Mouse (Mus musculus): ENCODE results near the gene Etfb. TPM values are rescaled to one million over a fixed set of nuclear protein-coding genes. Genes with fewer than 3 reads are reported as not detected.
"Not testable (repeated sequence)": the region's sequence is repeated elsewhere in the genome, so short reads cannot be mapped to it uniquely, and the experiment has no call there.

Etfb gene
- polyA plus RNA-seq (2012; rRNA removed) = 71.4 and 105 TPM in 2 replicates

DNA sequence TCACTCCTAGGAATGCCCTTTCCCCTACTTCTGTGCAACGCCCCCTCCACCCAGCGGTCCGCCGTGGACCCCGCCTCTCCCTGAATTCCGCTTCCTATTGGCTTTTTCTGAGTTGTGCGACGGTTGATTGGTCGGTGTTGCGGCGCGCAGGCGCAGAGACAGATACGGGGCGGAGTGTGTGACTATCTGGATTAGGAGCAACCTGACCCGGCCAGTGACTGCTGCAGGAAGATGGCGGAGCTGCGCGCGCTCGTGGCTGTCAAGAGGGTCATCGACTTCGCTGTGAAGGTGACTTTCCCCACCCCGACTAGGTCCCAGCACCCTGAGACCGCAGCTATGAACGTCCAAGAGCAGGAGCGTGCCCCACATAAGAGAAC, at the start of gene Etfb, which contains the start of gene Gm45233:
Etfb (plus strand) TSS at position 167 of the 377 bp plus-strand sequence.
Gm45233 (plus strand) TSS at position 212 of the 377 bp plus-strand sequence.
- TF ChIP-seq CTCF (IDR thresholded peaks at IDR 0.05; ENCODE audit: insufficient read depth, low read length) (no peak), POLR2A (IDR thresholded peaks at IDR 0.05; ENCODE audit: borderline replicate concordance, extremely low read depth, low read depth, low read length) (peak; percentile 96; the same call in 1 of the 2 replicates)
- H3K4me1 ChIP-seq (ENCODE audit: control insufficient read depth, insufficient read depth, low read length) = no peaks in the 10 kb centered on the region; the same call in 1 of the 2 replicates
- H3K4me3 ChIP-seq (replicated peaks; ENCODE audit: extremely low read depth, low read depth, low read length) = peak within 1 kb of the TSS; percentile 97
- 1% methylated on average over 27 of the region's 27 CpGs for WGBS
- DNase-seq = peak; percentile 86

GRCm38 (mm10) chr7:43399501-43399900, 44.4 kb upstream of the Etfb start:
- Histone ChIP-seq H3K4me3 (replicated peaks; ENCODE audit: extremely low read depth, low read depth, low read length) (no peak overlapping the region), H3K4me1 (ENCODE audit: control insufficient read depth, insufficient read depth, low read length) (no peaks in the 10 kb centered on the region)
- no peak for DNase-seq
- WGBS = 73% methylated on average over 2 of the region's 2 CpGs
- TF ChIP-seq CTCF (IDR thresholded peaks at IDR 0.05; ENCODE audit: insufficient read depth, low read length) = no peak
- TF ChIP-seq POLR2A (IDR thresholded peaks at IDR 0.05; ENCODE audit: borderline replicate concordance, extremely low read depth, low read depth, low read length) = no peak

GRCm38 (mm10) chr7:43402718-43403117, 41.2 kb upstream of the Etfb start:
- no peak for DNase-seq
- H3K4me3 ChIP-seq (replicated peaks; ENCODE audit: extremely low read depth, low read depth, low read length) = no peak overlapping the region
- 23% methylated on average over 2 of the region's 2 CpGs for WGBS
- TF ChIP-seq CTCF (IDR thresholded peaks at IDR 0.05; ENCODE audit: insufficient read depth, low read length) (no peak), POLR2A (IDR thresholded peaks at IDR 0.05; ENCODE audit: borderline replicate concordance, extremely low read depth, low read depth, low read length) (no peak)
- no peaks in the 10 kb centered on the region for H3K4me1 ChIP-seq (ENCODE audit: control insufficient read depth, insufficient read depth, low read length)

DNA sequence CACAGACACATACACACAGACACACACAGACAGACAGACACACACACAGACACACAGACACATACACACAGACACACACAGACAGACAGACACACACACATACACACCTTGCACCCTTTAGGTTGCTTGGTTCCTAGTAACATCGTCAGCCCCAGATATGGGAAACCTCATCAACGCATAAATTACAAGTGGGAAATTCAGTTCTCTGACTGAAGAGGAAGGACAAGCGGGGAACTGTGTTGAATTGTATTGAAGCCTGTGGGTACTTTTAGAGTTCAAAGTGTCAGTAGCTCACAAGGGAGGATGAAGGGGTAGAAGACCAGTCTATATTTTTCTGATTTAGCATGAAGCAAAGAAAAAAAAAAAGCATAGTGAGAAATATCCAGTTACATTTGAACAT, 36.3 kb upstream of the Etfb start:
- 62% methylated on average over 3 of the region's 3 CpGs for WGBS
- DNase-seq = no peak
- Histone ChIP-seq H3K4me1 (ENCODE audit: control insufficient read depth, insufficient read depth, low read length) (no peaks in the 10 kb centered on the region), H3K4me3 (replicated peaks; ENCODE audit: extremely low read depth, low read depth, low read length) (no peak overlapping the region)
- TF ChIP-seq CTCF (IDR thresholded peaks at IDR 0.05; ENCODE audit: insufficient read depth, low read length) (no peak), POLR2A (IDR thresholded peaks at IDR 0.05; ENCODE audit: borderline replicate concordance, extremely low read depth, low read depth, low read length) (no peak)

- 60% methylated on average over 4 of the region's 4 CpGs for WGBS
These were observed 35.7 kb upstream of the Etfb start, which contains the start of gene Siglecg for GRCm38 (mm10) chr7:43408131-43408553. Gene Siglecg, plus strand, starts transcription at chr7:43408204.

DNA sequence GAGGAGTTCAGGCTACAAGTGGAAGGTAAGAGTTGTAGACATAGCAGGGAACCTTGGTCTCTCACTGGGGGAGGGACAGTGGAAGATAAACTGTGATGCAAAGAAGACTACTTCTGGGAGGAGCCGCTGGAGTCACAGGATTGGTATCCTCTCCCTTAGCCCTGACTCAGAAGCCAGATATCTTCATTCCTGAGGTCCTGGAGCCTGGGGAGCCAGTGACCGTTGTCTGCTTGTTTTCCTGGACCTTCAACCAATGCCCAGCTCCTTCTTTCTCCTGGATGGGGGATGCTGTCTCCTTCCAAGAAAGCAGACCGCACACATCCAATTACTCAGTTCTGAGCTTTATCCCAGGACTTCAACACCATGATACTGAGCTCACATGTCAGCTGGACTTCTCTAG, 34.8 kb upstream of the Etfb start:
- H3K4me1 ChIP-seq (ENCODE audit: control insufficient read depth, insufficient read depth, low read length) = no peaks in the 10 kb centered on the region
- 66% methylated on average over 3 of the region's 3 CpGs for WGBS
- TF ChIP-seq POLR2A (IDR thresholded peaks at IDR 0.05; ENCODE audit: borderline replicate concordance, extremely low read depth, low read depth, low read length) (no peak), CTCF (IDR thresholded peaks at IDR 0.05; ENCODE audit: insufficient read depth, low read length) (no peak)
- no peak for DNase-seq
- no peak overlapping the region for H3K4me3 ChIP-seq (replicated peaks; ENCODE audit: extremely low read depth, low read depth, low read length)

More at GRCm38 (mm10) chr7:43408131-43408553, 35.7 kb upstream of the Etfb start, which contains the start of gene Siglecg:
- no peaks in the 10 kb centered on the region for H3K4me1 ChIP-seq (ENCODE audit: control insufficient read depth, insufficient read depth, low read length)
- peak within 1 kb of the TSS; percentile 25 for H3K4me3 ChIP-seq (replicated peaks; ENCODE audit: extremely low read depth, low read depth, low read length)
- no peak for TF ChIP-seq POLR2A (IDR thresholded peaks at IDR 0.05; ENCODE audit: borderline replicate concordance, extremely low read depth, low read depth, low read length)
- TF ChIP-seq CTCF (IDR thresholded peaks at IDR 0.05; ENCODE audit: insufficient read depth, low read length) = no peak
- DNase-seq = no peak

GRCm38 (mm10) chr7:43411724-43412123, 32.2 kb upstream of the Etfb start:
- not testable (repeated sequence) for DNase-seq
- WGBS = 39% methylated on average over 4 of the region's 4 CpGs

DNA sequence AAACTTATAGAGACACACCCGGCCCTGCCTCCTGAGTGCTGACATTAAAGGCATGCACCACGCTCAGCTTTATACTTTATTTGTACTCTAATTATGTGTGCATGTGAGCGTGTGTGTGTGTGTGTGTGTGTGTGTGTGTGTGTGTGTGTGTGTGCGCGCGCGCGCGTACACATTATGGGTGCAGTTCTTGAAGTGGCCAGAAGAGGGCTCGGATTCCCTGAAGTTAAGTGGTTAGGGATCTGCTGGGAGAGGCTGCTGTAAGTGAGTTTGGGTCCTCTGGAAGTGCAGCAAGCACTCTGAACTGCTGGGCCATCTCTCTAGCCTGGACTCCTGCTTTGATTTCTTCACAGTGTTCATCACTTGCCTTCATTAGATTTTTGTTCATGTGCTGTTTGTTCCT, 26.6 kb upstream of the Etfb start:
- no peak for TF ChIP-seq CTCF (IDR thresholded peaks at IDR 0.05; ENCODE audit: insufficient read depth, low read length)
- no peak for TF ChIP-seq POLR2A (IDR thresholded peaks at IDR 0.05; ENCODE audit: borderline replicate concordance, extremely low read depth, low read depth, low read length)
- DNase-seq = no peak
- H3K4me1 ChIP-seq (ENCODE audit: control insufficient read depth, insufficient read depth, low read length) = no peaks in the 10 kb centered on the region
- 86% methylated on average over 10 of the region's 10 CpGs for WGBS
- H3K4me3 ChIP-seq (replicated peaks; ENCODE audit: extremely low read depth, low read depth, low read length) = no peak overlapping the region

More at GRCm38 (mm10) chr7:43411724-43412123, 32.2 kb upstream of the Etfb start:
- not testable (repeated sequence) for H3K4me3 ChIP-seq (replicated peaks; ENCODE audit: extremely low read depth, low read depth, low read length); H3K4me1 ChIP-seq (ENCODE audit: control insufficient read depth, insufficient read depth, low read length)

DNA sequence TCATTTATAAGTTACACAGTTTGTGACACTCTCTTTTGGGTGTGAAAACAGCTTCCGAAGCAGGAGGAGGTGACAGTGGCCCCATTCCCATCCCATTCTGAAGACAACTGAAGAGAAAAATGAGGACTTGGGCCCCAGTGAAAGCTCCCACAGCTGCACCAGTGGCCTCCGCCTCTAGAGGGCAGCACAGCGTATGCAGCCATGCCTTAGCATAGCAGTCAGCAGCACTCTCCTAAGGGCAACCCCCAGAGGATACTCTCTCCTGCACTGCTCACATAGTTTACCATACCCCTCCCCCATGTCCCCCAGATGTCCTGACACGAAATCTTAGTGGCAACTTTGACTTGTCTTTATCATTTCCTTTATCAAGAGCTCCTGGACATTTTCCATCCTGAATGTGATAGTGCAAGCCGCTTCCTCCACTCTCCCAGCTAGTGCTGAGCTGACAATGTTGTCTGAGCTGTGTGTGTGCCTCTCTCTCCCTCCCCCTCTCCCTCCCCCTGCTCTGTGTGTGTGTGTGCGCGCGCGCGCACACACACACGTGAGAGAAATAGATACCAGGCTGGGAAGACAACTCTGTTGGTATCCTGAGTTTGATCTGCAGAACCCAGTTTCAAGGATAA, 20.8 kb upstream of the Etfb start:
- 11% methylated on average over 11 of the region's 11 CpGs for WGBS
- peak; percentile 83 for DNase-seq
- TF ChIP-seq CTCF (IDR thresholded peaks at IDR 0.05; ENCODE audit: insufficient read depth, low read length) = peak; percentile 98
- no peak for TF ChIP-seq POLR2A (IDR thresholded peaks at IDR 0.05; ENCODE audit: borderline replicate concordance, extremely low read depth, low read depth, low read length)
- Histone ChIP-seq H3K4me1 (ENCODE audit: control insufficient read depth, insufficient read depth, low read length) (no peaks in the 10 kb centered on the region), H3K4me3 (replicated peaks; ENCODE audit: extremely low read depth, low read depth, low read length) (no peak overlapping the region)

GRCm38 (mm10) chr7:43423991-43424625, 19.8 kb upstream of the Etfb start:
- TF ChIP-seq POLR2A (IDR thresholded peaks at IDR 0.05; ENCODE audit: borderline replicate concordance, extremely low read depth, low read depth, low read length) (no peak), CTCF (IDR thresholded peaks at IDR 0.05; ENCODE audit: insufficient read depth, low read length) (no peak)
- no peaks in the 10 kb centered on the region for H3K4me1 ChIP-seq (ENCODE audit: control insufficient read depth, insufficient read depth, low read length)
- 68% methylated on average over 3 of the region's 3 CpGs for WGBS
- no peak overlapping the region for H3K4me3 ChIP-seq (replicated peaks; ENCODE audit: extremely low read depth, low read depth, low read length)
- DNase-seq = no peak
